Mouse (Mus musculus): ENCODE measurements around the gene Lemd1.

- TF ChIP-seq POLR2A (IDR thresholded peaks at IDR 0.05; ENCODE audit: extremely low read depth, insufficient read depth, low read length) (no peak), CTCF (IDR thresholded peaks at IDR 0.05; ENCODE audit: low read depth, low read length) (no peak)
Observed at GRCm38 (mm10) chr1:132290921-132291675, 99.9 kb downstream of the Lemd1 start.
